Mouse (Mus musculus): ENCODE measurements around the gene Gemin4.

GRCm38 (mm10) chr11:76183745-76184144 lies 33.7 kb downstream of the Gemin4 start:
- no peak for TF ChIP-seq POLR2A (IDR thresholded peaks at IDR 0.05; ENCODE audit: borderline replicate concordance, extremely low read depth, insufficient read depth, insufficient read length, poor library complexity, severe bottlenecking)
- TF ChIP-seq CTCF (IDR thresholded peaks at IDR 0.05; ENCODE audit: borderline replicate concordance, extremely low read depth, insufficient read depth, insufficient read length), result no peak

All from brain, embryonic 14.5 days (tissue).